Mouse (Mus musculus) kidney, postnatal 25 days (tissue): Measurements from ENCODE around the gene 2310011J03Rik.

Experiments used
- DNase-seq, 2 experiments: peaks; one replicate each; pipeline ENCODE4 v3.0.0; 2021; ENCODE audit warnings: mixed read lengths in 2 of 2

The 2310011J03Rik gene

DNA sequence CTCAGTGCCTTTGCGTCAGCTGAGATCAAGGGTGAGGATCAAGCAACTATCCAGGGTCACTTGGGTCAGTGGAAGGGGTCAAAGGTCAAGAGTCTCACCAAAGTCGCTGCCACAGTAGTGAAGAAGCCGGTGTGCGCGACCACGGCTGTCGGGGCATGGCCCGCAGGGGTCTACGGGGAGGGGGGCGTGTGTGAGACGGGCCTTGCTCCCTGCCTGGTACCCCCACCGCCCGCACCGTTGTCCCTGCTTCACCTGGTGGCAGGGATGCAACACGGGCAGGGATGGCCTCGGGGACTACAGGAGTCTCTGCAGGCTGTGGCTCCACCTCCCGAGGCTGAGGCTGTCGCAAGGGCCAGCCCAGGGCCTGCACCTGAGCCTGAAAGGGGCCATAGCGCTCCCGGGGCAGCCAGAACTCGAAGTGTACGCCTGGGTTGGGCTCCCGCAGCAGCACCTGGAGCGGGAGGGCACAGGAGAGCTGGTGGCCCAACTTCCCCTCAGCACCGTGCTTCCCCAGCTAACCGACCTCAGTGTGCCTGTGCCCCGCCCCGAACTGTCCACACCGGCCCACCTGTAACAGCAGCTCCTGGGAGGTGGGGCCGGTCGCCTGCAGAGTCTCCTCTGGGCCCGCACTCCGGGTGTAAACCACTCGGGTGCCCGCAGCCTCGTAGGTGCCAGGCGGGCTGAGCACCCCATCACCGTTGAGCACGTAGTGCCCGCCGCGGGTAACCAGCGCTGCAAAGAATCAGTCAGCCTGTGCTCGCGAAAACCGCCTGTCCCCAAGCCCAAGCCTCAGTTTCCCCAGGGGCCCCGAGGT, 21.4 kb upstream of the 2310011J03Rik start:
- no peak for DNase-seq

DNA sequence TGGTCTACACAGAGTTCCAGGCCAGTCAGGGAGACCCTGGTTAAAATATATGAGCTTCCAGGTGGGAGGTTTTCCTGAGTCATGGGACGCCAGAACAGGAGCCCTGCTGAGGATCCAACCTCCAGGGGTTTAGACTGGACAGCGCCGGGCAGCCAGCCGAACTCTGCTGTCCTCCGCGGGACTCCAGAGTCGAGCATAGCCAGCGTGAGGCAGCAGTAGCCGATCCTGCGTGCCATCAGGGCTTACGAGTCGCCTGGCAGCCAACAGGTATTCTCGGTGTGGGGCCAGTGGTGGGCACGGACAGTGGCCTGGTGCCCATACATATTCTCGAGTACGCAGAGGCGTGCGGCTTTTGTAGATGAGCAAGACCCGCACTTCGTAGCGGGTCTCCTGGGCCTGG, 20.7 kb upstream of the 2310011J03Rik start:
- no peak for DNase-seq

DNA sequence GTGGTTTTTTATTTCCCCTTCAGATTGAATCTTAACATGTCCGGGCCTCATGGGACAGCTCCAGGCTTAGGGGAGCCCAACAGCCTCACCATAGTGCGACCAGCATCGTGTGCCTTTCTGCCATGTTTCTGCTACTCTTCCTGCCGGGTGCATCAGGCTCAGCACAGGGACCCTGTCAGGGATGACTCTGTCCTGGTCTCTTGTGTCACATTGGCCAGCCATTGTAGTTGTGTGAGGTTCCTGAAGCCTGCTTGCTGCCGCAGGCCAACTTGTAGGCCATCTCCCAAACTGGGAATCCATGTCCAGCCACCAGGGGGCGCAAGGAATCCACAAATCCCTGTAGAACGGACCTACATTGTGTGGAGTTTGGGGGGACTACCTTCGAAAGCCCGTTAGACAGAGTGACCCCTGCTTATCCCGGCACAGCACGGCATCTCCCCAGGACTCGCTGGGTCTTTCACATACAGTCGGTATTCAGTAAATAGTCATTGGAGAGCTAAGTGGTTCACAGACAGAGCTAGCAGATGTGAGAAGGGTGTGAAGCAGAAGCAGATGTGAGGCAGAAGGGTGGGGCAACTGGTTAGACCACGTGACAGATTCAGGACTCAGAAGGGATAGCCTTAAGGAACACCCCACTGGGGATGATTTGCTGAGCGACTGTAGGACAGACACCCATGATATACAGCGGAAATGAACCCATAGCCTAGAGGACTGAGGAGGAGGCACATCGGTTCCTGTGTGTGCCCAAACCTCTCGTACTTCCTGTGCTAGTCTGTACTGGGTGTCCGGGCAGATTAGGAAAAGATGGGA, 19.8 kb upstream of the 2310011J03Rik start:
- DNase-seq, result peak; percentile 82 to 91

DNA sequence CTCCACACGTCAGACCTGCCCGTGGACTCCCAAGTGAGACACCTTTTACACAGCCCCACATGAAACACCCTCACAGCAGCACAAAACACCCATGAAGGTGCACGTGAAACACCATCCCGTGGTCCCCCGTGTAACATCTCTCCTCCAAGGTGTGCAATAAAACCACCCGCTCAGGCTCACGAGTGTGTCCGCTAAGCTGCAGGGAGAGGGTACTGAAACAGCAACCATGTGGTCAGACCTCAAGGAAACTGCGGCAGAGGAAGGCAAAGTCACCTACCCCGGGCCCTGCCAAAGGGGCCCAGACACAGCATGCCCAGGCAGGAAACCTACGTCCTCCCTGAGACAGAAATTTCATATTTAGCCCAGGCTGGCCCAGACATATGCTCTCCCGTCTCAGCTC, 15.9 kb upstream of the 2310011J03Rik start:
- no peak for DNase-seq

DNA sequence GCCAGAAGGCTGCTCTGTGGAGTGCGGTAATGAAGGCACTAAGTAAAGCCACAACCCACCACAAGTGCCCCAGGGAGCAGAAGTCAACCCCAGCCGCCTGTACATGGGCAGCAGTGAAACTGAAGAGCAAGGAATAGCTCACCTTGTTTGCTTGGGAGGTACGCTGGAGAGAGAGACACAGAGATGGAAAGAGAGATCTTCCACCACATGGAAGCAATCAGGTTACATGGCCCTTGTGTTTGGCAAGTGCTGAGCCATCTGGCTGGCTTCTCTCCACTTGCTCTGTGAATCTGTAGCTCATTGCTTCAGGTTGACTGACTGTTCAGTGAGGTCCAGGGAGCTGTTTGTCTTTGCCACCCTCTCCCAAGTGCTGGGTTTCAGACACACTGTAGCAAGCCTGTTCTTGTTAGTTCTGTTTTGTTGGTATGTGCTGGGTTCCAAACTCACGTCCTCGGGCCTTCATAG, 12.2 kb upstream of the 2310011J03Rik start:
- no peak for DNase-seq

DNA sequence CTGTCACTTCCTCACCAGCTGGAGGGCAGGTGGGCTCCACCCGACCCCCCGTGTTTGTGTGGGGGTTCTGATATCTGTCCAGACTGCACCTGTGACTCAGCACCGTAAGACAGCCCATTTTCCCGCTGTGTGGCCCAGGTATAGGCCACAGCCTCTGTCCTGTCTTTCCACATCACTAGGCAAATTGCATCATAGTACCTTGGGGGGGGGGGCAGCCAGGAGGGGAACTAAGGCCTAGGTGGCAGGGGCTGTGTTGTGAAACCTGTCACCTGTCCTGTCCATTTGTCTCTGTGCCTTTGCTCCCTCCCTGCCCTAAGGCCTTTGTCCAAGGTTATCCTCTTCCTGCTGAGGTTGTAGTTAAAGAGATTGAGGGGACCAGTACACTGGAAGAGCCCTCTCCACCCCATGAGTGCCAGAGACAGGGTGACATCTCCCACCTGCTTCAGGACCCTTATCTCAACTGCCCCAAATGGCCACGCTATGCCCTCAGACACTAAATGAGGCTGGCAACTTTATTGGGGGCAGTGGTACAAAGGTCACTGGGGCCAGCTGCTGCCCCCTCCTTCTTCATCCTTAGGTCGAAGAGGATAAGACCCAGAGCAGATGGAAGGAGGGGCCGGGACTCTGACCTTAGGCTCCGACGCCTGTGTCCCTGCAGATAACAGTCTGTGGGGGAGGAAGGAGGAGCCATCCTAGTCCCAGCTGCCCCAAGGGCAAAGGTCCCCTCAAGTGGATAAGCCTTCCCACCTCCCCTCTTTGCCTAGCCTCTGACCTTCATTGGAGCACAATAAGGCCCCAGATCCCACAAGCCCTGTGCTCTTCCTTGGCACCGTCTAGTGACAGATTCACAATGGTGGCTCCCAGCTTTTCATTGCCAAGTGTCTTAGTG, 11.5 kb upstream of the 2310011J03Rik start:
- DNase-seq, result peak in 1 of 2 experiments; percentile 72

DNA sequence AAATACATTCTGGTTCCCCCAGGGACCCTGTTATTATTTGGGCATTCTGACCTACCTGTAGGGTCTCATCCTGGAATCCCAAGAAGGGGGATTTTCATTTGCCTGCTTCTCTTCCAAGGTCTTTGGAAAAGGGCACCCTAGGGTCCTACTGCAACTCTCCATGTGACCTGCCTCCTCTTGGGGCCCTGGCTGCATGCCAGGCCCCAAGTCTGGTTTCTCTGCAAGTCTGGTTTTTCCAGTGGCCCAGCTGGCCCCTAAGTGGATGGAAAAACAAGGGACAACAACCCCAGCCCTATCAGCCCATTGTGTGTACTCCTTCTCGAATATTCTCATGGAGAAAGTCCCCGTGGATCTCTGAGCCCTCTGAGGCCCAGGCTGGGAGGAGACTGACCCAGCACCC, 10.6 kb upstream of the 2310011J03Rik start:
- no peak for DNase-seq

DNA sequence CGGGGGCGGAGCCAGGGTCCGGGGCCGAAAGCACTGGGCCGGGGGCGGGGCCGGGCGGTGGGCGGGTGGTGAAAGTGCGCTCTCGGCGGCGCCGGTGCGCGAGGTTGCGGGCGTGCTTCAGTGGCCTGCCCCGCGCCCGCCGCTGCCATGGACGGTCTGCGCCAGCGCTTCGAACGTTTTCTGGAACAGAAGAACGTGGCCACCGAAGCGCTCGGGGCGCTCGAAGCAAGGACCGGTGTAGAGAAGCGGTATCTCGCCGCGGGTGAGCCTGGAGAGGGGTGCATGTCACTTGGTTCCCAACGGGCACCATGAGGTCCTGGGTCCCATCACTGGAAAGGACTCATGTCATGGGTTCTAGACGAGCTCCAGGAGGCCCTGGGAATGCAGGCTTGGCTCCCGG, 9.7 kb upstream of the 2310011J03Rik start:
- DNase-seq, result no peak

DNA sequence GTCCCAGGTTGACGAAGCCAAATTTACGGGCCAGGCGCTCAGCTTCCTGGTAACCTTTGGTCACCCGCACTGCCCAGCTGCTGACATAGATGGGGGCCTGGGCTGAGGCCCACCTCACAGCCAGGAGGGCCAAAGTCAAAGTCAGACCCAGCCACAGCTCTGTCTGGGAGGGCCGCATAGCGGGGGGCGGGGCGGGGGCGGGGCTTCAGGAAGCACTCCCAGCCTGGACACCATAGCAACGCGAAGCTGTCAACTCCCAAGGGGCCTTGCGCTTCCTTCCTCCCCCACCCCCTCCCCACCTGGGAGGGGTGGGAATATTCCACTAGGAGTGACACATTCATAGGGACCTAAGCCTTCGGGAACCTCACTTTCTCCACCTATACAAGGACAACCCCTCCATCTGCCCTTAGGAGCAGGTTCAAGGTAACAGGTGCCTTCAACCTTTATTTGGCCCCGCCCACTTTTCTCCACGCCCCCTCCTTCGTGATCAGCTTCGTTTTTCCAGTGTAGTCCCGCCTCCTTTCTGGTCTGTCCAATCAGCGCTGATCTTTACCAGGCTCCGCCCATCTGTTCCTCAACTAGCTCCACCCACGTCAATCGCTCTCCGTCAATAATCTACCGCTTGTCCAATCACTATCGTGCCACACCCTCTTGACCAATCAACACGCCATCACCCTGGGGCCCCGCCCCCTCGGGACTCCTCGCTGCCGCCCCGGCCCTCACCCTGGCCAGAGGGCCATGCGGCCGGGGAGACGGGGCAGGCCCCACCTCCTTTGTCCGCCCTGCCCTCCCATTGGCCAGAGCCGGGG, 9.1 kb upstream of the 2310011J03Rik start, which contains the start of the genes Pcsk4 and Reep6:
Gene Pcsk4, minus strand, starts transcription at position 226 of the 809 bp plus-strand sequence.
Gene Reep6, plus strand, starts transcription at position 681 of the 809 bp plus-strand sequence.
- DNase-seq, result peak; percentile 97 to 99

DNA sequence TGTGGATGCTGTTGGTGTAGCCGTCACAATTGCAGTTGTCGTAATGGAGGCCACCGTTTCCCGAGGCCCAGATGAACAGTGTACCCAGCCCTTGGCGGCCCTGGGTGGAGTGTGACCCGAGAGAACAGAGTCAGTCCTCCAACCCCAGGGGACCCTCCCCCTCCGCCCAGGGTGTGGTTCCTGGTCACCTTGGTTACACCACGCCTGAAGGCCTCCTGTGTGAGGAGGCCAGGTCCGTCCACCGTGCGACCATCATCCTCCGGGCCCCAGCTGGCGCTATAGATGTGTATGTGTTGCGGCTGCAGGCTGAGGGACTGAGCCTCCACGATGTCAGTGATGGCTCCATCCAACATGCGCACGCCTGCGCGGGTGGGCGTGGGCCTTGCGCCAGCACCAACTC, 4.7 kb upstream of the 2310011J03Rik start:
- no peak for DNase-seq

DNA sequence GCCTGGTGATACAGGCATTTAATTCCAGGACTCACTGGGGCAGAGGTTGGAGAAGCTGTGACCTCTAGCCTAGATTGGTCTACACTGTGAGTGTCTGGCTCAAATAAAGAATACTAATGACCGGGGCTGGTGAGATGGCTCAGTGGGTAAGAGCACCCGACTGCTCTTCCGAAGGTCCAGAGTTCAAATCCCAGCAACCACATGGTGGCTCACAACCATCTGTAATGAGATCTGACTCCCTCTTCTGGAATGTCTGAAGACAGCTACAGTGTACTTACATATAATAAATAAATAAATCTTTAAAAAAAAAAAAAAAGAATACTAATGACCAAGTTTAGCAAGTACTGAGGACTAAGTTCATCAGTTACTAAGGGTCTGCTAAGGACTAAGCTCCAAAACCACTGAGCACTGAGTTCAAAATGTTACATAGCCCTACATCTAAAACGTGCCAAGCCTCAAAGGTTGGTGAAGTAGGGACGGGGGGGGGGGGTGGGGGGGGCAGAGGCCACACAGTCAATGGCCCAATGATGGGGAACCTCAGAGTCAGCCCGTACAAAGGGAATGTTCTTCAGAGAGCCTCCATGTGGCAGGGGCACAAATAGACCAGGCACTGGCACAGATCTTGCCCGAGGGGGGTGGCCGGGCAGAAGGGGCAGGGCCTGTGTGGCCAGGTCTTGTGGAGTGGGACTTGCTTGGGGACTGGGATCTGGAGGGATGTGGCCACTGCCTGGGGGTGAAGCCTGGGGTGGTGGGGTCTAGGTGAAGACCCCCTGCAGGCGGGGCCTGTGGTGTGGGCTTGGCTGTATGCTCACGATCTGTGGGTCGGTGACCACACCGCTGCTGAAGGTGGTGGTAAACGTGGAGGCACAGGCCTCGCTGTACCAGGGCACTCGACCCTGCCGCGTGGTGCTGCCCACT, 4.0 kb upstream of the 2310011J03Rik start:
- no peak for DNase-seq

DNA sequence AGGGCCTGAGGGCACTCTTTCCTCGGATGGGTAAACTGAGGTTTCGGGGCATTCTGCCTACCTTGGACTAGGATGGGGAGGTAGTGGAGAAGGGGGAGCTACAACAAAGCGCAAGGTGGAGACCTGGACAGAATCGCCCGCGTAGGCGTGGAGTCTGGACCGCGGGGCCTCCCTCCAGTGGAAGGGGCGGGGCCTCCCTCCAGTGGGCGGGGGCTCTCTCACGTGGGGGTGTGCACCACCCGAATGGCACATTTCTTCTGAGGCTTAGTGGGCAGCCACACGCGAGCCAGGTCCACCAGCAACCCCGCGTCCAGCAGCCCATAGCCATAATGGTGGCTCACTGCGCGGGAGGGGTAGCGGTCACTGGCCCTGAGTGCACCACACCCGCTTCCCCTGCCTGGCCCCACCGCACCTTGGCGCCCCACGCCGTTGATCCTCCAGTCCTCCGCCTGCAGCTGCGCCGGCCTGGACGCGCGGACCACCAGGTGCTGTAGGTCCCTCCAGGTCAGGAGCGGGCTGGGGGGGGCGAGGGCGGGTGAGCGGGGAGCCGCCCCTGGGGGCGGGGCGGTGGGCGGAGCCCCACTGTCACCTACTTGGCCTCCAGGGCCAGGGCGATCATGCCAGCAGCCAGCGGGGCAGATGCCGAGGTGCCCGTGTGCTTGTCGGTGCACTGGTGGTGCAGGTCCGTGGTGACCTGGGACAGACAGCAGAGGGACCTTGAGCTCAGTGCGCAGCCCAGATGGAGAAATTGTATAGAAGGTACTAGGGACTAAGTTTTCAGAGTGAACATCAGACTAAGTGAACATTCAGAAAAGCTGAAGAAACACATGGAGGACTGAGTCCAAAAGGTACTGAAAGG, 3.2 kb upstream of the 2310011J03Rik start:
- DNase-seq, result peak; percentile 85 to 92

DNA sequence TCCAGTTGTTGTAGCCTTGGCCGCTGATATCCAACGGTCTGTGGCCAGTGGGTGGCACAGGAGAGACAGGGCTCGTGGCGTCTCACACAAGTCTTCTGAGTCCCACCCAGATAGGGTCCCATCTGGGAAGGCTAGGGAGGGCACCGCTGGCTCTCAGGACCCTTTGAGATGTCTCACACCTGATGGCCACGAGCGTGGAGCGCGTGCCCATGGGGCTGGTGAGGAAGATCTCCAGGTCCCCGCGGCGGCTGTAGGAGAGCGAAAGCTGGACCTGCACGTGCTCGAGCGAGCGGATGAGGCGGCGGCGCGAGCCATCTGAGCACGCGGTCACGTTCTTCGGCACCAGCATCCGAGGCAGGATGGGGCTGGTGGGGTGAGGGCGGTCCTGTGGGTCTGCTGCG, 2.5 kb upstream of the 2310011J03Rik start:
- peak; percentile 36 to 76 for DNase-seq

DNA sequence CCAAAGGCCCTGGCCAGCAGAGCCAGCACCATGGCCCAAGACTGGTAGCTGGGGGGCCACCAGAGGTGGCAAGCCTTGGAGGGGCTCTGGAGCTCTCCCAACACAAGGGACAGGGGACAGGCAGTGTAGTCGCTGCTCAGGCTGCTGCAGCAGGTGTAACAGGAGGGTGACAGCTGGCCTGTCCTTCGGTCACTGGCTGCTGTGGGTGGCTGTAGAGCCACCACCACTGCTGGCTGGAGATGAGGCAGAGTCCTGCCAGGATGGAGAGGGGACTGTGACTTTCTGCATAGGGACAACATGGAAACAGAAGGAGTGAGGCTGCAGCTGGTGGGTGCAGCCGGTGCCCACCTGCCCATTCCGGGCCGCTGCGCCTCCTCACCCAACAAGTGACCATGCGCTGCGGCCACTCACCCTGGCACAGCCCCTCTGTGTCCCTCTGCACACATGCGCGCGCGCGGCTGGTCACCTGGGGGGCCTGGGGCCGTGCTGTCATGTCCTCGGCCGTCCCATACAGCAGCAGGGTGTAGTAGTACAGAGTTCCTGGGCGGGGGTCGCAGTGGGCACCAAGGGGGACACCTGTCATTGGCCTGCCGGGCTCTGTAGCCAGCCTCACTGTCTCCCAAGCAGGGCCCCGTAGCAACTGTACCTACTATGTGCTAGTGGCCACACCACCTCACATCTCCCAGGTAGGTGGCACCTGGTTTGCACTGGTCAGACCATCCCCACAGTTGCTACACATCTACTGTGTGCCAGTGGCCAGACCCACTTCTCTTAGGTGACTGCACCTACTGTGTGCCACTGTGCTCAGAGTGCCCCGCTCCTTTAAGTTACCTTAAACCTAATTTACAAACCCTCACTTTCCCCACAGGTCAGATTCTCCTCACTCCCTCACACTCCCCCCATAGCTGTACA, 1.6 kb upstream of the 2310011J03Rik start:
- no peak for DNase-seq

DNA sequence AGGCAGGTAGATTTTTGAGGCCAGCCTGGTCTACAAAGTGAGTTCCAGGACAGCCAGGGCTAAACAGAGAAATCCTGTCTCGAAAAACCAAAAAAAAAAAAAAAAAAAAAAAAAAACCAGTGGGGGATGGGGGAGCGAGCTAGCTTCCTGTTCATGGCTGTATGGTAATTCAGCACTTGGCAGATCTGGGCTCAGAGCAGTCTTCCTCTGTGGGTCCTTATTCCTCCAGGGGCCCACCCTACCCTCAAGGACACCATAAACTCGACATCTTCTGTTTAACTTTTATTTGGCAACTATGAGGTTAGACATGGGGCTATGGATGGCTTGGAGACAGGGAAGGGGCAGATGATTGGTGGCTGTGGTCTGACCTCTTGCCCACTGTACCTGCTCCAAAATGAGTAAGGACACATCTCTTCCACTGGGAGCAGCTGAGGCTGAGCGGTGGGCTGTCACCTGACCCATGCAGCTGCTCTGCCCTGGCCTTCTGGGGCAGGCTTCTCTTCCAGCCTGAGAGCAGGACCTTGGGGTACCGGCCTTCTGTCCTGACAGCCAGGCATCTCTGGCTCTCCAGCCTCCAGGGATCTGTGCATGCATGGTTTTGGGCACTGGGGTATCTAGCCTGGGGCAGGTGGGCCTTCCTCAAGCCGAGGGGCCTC, 805 bp upstream of the 2310011J03Rik start:
- no peak for DNase-seq

DNA sequence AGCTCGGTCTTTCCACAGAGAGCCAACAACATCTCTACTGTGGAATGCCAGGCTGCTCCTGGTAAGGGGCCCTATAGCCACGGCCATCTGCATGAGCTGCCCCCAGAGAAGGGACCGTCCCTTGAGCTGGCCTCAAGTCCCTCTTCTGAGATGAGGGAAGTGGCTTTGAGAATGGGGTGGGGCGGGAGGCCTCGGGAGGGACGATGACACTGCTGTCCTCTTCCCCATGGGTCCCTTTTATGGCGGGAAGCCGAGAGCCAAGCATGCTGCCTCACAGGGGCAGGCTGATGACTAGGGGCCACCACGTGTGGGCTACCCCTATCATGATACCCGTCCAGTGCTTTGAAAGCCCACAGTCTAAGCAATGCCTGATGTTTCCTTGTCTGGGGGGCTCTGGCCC, 3.3 kb downstream of the 2310011J03Rik start:
- DNase-seq, result no peak

DNA sequence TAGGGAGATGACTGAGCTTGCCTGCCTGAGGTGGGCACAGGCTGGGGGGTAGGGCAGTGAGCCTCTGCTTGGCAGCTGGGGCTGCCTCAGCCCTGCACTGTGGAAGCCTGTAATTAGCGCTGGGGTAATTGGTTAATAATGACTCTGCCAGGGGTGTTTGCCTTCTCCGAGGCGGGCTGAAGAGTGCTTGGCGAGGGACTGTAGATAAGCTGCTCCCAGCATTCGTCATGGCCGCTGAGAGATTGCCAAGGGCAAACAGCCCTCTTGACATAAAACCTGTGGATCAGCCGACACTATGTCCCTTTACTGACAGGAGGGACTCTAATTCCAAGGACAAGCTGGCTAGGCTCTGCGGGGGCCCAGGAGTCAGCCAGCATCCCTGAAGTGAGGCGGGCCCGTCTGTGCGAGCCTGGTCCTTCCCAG, 4.0 kb downstream of the 2310011J03Rik start:
- no peak for DNase-seq

DNA sequence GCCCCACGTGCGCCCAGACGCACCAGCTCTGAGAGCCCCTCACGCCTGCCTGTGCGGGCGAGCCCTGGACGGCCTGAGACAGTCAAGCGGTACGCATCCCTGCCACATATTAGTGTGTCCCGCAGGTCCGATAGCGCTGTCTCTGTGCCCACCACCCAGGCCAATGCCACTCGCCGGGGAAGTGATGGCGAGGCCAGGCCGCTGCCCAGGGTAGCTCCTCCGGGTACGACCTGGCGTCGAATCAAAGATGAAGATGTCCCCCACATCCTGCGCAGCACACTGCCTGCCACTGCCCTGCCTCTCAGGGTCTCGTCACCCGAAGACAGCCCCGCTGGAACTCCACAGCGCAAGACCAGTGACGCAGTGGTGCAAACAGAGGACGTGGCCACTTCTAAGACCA, 5.0 kb downstream of the 2310011J03Rik start:
- DNase-seq, result no peak
